In genomic region chr7:101627166-101627565, GRCm38 (mm10) we compare ENCODE assay signal across 29 mouse cellular contexts. TPM values are rescaled to one million over a fixed set of nuclear protein-coding genes. Genes with fewer than 3 reads are reported as not detected.
"Had no signal": no experiment of that assay in that cellular context is flagged by ENCODE, and none has a peak within 500 bp of the region (broad histone marks: within the 10 kb centered on the region; RNA-seq: fewer than 3 reads in every experiment).

No protein-coding gene starts in this region.

RNA-seq across cellular contexts. Expression of gene Art2b, which starts 41.8 kb away (rescaled TPM):
- total RNA-seq: gastrocnemius, adult 18-20 months; gastrocnemius, adult 8-10 months; gastrocnemius, postnatal 14 days; gastrocnemius, postnatal 36 days; heart, adult 8-10 months; heart, postnatal 10 days; heart, postnatal 25 days; heart, postnatal 4 days; layer of hippocampus, adult 8-10 months; layer of hippocampus, postnatal 10 days; layer of hippocampus, postnatal 25 days; left cerebral cortex, adult 8-10 months; left cerebral cortex, postnatal 10 days; left cerebral cortex, postnatal 25 days had no signal
- polyA plus RNA-seq: heart, embryonic 10.5 days; heart, embryonic 12.5 days; heart, embryonic 14.5 days; hindbrain, embryonic 10.5 days; hindbrain, embryonic 12.5 days; hindbrain, embryonic 14.5 days; hindbrain, embryonic 16.5 days; kidney, embryonic 14.5 days; kidney, embryonic 16.5 days; limb, embryonic 10.5 days; limb, embryonic 12.5 days; limb, embryonic 14.5 days; liver, embryonic 11.5 days; liver, embryonic 13.5 days; liver, embryonic 15.5 days had no signal
